Mouse (Mus musculus) neural tube, embryonic 12.5 days (tissue): Measurements from ENCODE around the gene Ttll9. TPM values are rescaled to one million over a fixed set of nuclear protein-coding genes. Genes with fewer than 3 reads are reported as not detected.

ENCODE experiments used
- ATAC-seq: fragments of 200-750 bp; cut with Nextera tagmentation; 2 replicates; pipeline ENCODE4 v1.8.0; 2017; ENCODE audit warnings: low read depth, mild to moderate bottlenecking, moderate TSS enrichment, moderate library complexity; ENCODE audit not compliant: low FRiP score
- H3K27ac ChIP-seq: fragments of 300-500 bp; sonication (generic); 2 replicates; pipeline ENCODE4 v1.5.1; 2016
- H3K27me3 ChIP-seq: fragments of 300-500 bp; sonication (generic); replicated peaks from 2 replicates; pipeline ENCODE4 v1.6.1; 2016; ENCODE audit warnings: mild to moderate bottlenecking
- H3K36me3 ChIP-seq: fragments of 300-500 bp; sonication (generic); 2 replicates; pipeline ENCODE4 v1.6.1; 2016; ENCODE audit warnings: mild to moderate bottlenecking
- H3K4me1 ChIP-seq: fragments of 300-500 bp; sonication (generic); 2 replicates; pipeline ENCODE4 v1.6.1; 2016
- H3K4me2 ChIP-seq: fragments of 300-500 bp; sonication (generic); replicated peaks from 2 replicates; pipeline ENCODE4 v1.6.1; 2016; ENCODE audit warnings: mild to moderate bottlenecking
- H3K4me3 ChIP-seq: fragments of 300-500 bp; sonication (generic); 2 replicates; pipeline ENCODE4 v1.5.1; 2016
- H3K9ac ChIP-seq: fragments of 300-500 bp; sonication (generic); 2 replicates; pipeline ENCODE4 v1.6.1; 2016; ENCODE audit warnings: mild to moderate bottlenecking
- H3K9me3 ChIP-seq: fragments of 300-500 bp; sonication (generic); 2 replicates; pipeline ENCODE4 v1.6.1; 2016; ENCODE audit warnings: mild to moderate bottlenecking
- WGBS: fragments of 180-500 bp; shearing (Covaris S2); methylation state at CpG from one replicate; pipeline ENCODE4 v1.1.7; 2016; 5-methylcytosine and 5-hydroxymethylcytosine counted together
- polyA plus RNA-seq: library from polyadenylated mRNA; unstranded; fragments of >200 nt; fragmentation: Nextera tagmentation; extraction: Ambion mirVana; gene quantifications from 2 replicates; pipeline ENCODE4 v1.2.1, GENCODE M21; 2016

Gene Ttll9
- 1.8 and 2.6 TPM in 2 replicates for polyA plus RNA-seq

- WGBS, result 3% methylated on average over 34 of the region's 34 CpGs
- no peaks in the 10 kb centered on the region for H3K9me3 ChIP-seq
- H3K27me3 ChIP-seq, result no peaks in the 10 kb centered on the region
- peaks cover 3% of the 10 kb centered on the region; the same call in 1 of the 2 replicates for H3K4me1 ChIP-seq
- H3K4me2 ChIP-seq, result peak within 1 kb of the TSS; percentile 62
- ATAC-seq, result peak; percentile 92
- H3K36me3 ChIP-seq, result no peaks in the 10 kb centered on the region
- H3K4me3 ChIP-seq, result peak within 1 kb of the TSS; percentile 41
- no peak within 1 kb of the TSS for H3K9ac ChIP-seq
- H3K27ac ChIP-seq, result no peak within 1 kb of the TSS
These were observed at the start of gene Ttll9 for GRCm38 (mm10) chr2:152962091-152962793. Gene Ttll9 (plus strand): TSS chr2:152962485.

- Histone ChIP-seq H3K9me3 (no peaks in the 10 kb centered on the region), H3K4me3 (no peak overlapping the region), H3K27ac (no peak overlapping the region), H3K27me3 (peaks cover 38% of the 10 kb centered on the region), H3K4me2 (no peak overlapping the region), H3K4me1 (0 out of 2 replicates have a peak, but pooled peaks cover 2% of the 10 kb centered on the region), H3K36me3 (no peaks in the 10 kb centered on the region), H3K9ac (no peak overlapping the region)
- WGBS, result 42% methylated on average over 7 of the region's 7 CpGs
- ATAC-seq, result no peak
These were observed 48.8 kb upstream of the Ttll9 start for GRCm38 (mm10) chr2:152913471-152913870.

GRCm38 (mm10) chr2:152914310-152915120 is 47.8 kb upstream of the Ttll9 start:
- WGBS, result 3% methylated on average over 18 of the region's 18 CpGs
- Histone ChIP-seq H3K4me2 (peak overlapping the region; percentile 54), H3K27ac (no peak overlapping the region), H3K36me3 (no peaks in the 10 kb centered on the region), H3K4me3 (no peak overlapping the region), H3K4me1 (0 out of 2 replicates have a peak, but pooled peaks cover 2% of the 10 kb centered on the region), H3K9ac (0 out of 2 replicates have a peak overlapping the region, but pooled peaks have one; percentile 33), H3K9me3 (no peaks in the 10 kb centered on the region), H3K27me3 (peaks cover 38% of the 10 kb centered on the region)
- ATAC-seq, result peak; percentile 75

- WGBS, result 67% methylated on average over 4 of the region's 4 CpGs
- Histone ChIP-seq H3K9ac (no peak overlapping the region), H3K4me2 (no peak overlapping the region), H3K4me3 (no peak overlapping the region), H3K27ac (no peak overlapping the region), H3K9me3 (no peaks in the 10 kb centered on the region), H3K36me3 (no peaks in the 10 kb centered on the region), H3K4me1 (0 out of 2 replicates have a peak, but pooled peaks cover 2% of the 10 kb centered on the region), H3K27me3 (peaks cover 38% of the 10 kb centered on the region)
- no peak for ATAC-seq
These were observed 46.8 kb upstream of the Ttll9 start for GRCm38 (mm10) chr2:152915453-152915852.

DNA sequence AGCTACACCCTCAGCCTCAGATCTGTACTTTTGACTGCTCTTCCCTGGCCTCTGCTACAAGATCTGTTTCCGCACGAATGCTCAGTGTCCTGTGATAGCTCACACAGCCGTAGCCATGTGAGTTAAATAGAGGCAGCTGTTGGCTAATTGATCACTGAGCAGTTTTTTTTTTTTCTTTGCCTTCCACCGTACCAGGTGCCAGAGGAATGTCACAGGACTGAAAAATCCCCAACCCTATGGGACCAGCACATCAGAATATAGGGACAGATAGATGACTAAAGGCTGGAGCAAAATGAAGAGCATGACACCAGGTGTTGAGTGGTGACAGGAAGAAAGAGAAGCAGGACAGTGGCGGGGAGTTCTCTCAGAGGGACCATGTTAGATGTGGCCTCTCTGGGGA is 46.2 kb upstream of the Ttll9 start:
- Histone ChIP-seq H3K27me3 (peaks cover 31% of the 10 kb centered on the region), H3K4me1 (0 out of 2 replicates have a peak, but pooled peaks cover 2% of the 10 kb centered on the region), H3K27ac (no peak overlapping the region), H3K36me3 (no peaks in the 10 kb centered on the region), H3K4me3 (no peak overlapping the region), H3K9ac (no peak overlapping the region), H3K4me2 (no peak overlapping the region), H3K9me3 (no peaks in the 10 kb centered on the region)
- 55% methylated on average over 5 of the region's 5 CpGs for WGBS
- ATAC-seq, result no peak

GRCm38 (mm10) chr2:152917671-152918070 is 44.6 kb upstream of the Ttll9 start:
- Histone ChIP-seq H3K9ac (no peak overlapping the region), H3K27ac (no peak overlapping the region), H3K27me3 (peaks cover 16% of the 10 kb centered on the region), H3K4me1 (0 out of 2 replicates have a peak, but pooled peaks cover 8% of the 10 kb centered on the region), H3K9me3 (no peaks in the 10 kb centered on the region), H3K4me2 (no peak overlapping the region), H3K4me3 (no peak overlapping the region), H3K36me3 (no peaks in the 10 kb centered on the region)
- ATAC-seq, result no peak
- 56% methylated on average over 9 of the region's 9 CpGs for WGBS

GRCm38 (mm10) chr2:152922376-152922775 is 39.9 kb upstream of the Ttll9 start:
- no peaks in the 10 kb centered on the region for H3K9me3 ChIP-seq
- no peaks in the 10 kb centered on the region for H3K36me3 ChIP-seq
- no peak overlapping the region for H3K4me2 ChIP-seq
- 28% methylated on average over 7 of the region's 7 CpGs for whole genome bisulfite sequencing
- ATAC-seq, result no peak
- no peak overlapping the region for H3K4me3 ChIP-seq
- no peak overlapping the region for H3K27ac ChIP-seq
- no peaks in the 10 kb centered on the region for H3K27me3 ChIP-seq
- no peak overlapping the region for H3K9ac ChIP-seq
- peaks cover 11% of the 10 kb centered on the region; the same call in 1 of the 2 replicates for H3K4me1 ChIP-seq

GRCm38 (mm10) chr2:152923621-152924020 is 38.7 kb upstream of the Ttll9 start:
- ATAC-seq, result no peak
- Histone ChIP-seq H3K36me3 (no peaks in the 10 kb centered on the region), H3K4me3 (no peak overlapping the region), H3K4me1 (peaks cover 11% of the 10 kb centered on the region; the same call in 1 of the 2 replicates), H3K27ac (no peak overlapping the region), H3K9me3 (no peaks in the 10 kb centered on the region), H3K9ac (no peak overlapping the region), H3K4me2 (no peak overlapping the region), H3K27me3 (no peaks in the 10 kb centered on the region)
- 72% methylated on average over 3 of the region's 3 CpGs for WGBS

GRCm38 (mm10) chr2:152924128-152924527 is 38.2 kb upstream of the Ttll9 start:
- Histone ChIP-seq H3K4me2 (no peak overlapping the region), H3K27ac (no peak overlapping the region), H3K27me3 (no peaks in the 10 kb centered on the region), H3K9me3 (no peaks in the 10 kb centered on the region), H3K4me1 (peaks cover 11% of the 10 kb centered on the region; the same call in 1 of the 2 replicates), H3K36me3 (no peaks in the 10 kb centered on the region), H3K4me3 (no peak overlapping the region), H3K9ac (no peak overlapping the region)
- ATAC-seq, result no peak
- 73% methylated on average over 8 of the region's 8 CpGs for WGBS

DNA sequence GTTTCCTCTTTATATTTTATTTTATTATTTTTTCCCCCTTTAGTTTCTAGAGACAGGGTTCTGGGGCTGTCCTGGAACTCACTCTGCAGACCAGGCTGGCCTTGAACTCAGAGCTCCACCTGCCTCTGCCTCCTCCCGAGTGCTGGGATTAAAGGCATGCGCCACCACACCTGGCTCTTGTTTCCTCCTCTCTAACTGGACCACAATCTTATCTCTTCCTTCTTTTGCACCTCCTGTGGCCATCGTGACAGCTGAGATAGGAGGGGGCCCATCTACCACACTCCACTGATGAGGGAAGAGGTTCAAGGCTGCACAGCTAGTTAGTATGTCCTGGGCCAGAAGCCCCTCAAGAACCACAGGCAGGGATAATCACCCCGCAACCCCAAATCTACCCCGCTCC is 37.7 kb upstream of the Ttll9 start:
- 85% methylated on average over 5 of the region's 5 CpGs for WGBS
- peaks cover 11% of the 10 kb centered on the region; the same call in 1 of the 2 replicates for H3K4me1 ChIP-seq
- no peak for ATAC-seq

DNA sequence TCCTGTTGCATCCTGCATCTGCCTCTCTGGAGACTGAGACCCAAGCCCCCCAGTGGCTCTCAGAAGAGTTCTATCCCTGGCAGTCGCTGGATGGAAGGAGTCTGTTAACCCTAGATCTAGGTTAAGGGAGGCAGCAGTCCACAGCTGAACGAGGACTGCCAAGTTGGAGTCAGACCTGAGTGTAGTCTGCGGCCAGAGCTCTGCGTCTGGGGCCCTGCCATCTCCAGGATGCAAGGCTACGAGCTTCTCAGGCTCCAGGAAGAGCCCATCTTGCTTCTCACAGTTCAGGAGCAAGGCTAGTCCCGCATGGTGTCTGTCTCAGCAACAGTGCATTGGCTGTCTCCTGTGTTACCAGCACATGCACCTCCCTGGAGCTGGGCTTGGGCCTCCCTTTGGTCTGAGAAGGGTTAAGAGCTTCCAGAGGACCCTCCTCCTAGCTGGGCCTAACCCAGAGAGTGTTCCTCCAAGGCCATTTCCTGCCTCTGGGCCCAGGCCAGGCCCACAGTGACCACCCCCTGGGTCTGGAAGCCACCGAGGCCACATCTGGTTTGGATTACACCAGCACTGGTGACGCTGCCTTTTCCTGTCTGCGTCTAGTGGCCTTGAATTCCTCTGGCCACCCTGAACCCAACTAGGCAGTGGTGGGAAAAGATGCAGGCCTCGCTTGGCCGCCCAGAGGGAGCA is 37.0 kb upstream of the Ttll9 start:
- peaks cover 16% of the 10 kb centered on the region for H3K4me1 ChIP-seq
- ATAC-seq, result no peak
- no peaks in the 10 kb centered on the region for H3K27me3 ChIP-seq
- H3K4me2 ChIP-seq, result no peak overlapping the region
- no peaks in the 10 kb centered on the region for H3K9me3 ChIP-seq
- no peaks in the 10 kb centered on the region for H3K36me3 ChIP-seq
- H3K27ac ChIP-seq, result no peak overlapping the region
- no peak overlapping the region for H3K4me3 ChIP-seq
- no peak overlapping the region for H3K9ac ChIP-seq
- 68% methylated on average over 11 of the region's 11 CpGs for WGBS

More for the DNA sequence above, 37.7 kb upstream of the Ttll9 start:
- Histone ChIP-seq H3K9me3 (no peaks in the 10 kb centered on the region), H3K36me3 (no peaks in the 10 kb centered on the region), H3K4me2 (no peak overlapping the region), H3K9ac (no peak overlapping the region), H3K27ac (no peak overlapping the region), H3K4me3 (no peak overlapping the region), H3K27me3 (no peaks in the 10 kb centered on the region)

GRCm38 (mm10) chr2:152926896-152927295 is 35.4 kb upstream of the Ttll9 start:
- WGBS, result 71% methylated on average over 9 of the region's 9 CpGs
- peaks cover 18% of the 10 kb centered on the region for H3K4me1 ChIP-seq
- ATAC-seq, result no peak

More at GRCm38 (mm10) chr2:152926896-152927295, 35.4 kb upstream of the Ttll9 start:
- Histone ChIP-seq H3K4me3 (no peak overlapping the region), H3K4me2 (no peak overlapping the region), H3K36me3 (no peaks in the 10 kb centered on the region), H3K9ac (no peak overlapping the region), H3K27me3 (no peaks in the 10 kb centered on the region), H3K27ac (no peak overlapping the region), H3K9me3 (no peaks in the 10 kb centered on the region)
